11 mouse cellular contexts compared by ENCODE assay signal in genomic region chr4:45578554-45579370, GRCm38 (mm10). TPM values are rescaled to one million over a fixed set of nuclear protein-coding genes. Genes with fewer than 3 reads are reported as not detected.
DNase-seq lines count a peak whose midpoint lies in the region; ATAC-seq lines count a peak whose summit lies in the region.
"Had no signal": no experiment of that assay in that cellular context is flagged by ENCODE, and none has a peak within 500 bp of the region (broad histone marks: within the 10 kb centered on the region; RNA-seq: fewer than 3 reads in every experiment).

No protein-coding gene starts in this region.

- WGBS in hindbrain, embryonic 11.5 days: 22% methylated on average over 22 of the region's 22 CpGs
- 18% methylated on average over 20 of the region's 22 CpGs for WGBS in hindbrain, embryonic 14.5 days
- 16% methylated on average over 22 of the region's 22 CpGs for WGBS in embryonic facial prominence, embryonic 10.5 days
- 16% methylated on average over 22 of the region's 22 CpGs for WGBS in midbrain, embryonic 13.5 days

- H3K36me3 ChIP-seq in hindbrain, embryonic 11.5 days (ENCODE audit: control insufficient read depth, insufficient read depth, low read length): no peaks in the 10 kb centered on the region
- no peaks in the 10 kb centered on the region for H3K36me3 ChIP-seq in hindbrain, embryonic 14.5 days (replicated peaks; ENCODE audit: control insufficient read depth, insufficient read depth)
- no peaks in the 10 kb centered on the region for H3K36me3 ChIP-seq in embryonic facial prominence, embryonic 10.5 days (replicated peaks)
- H3K36me3 ChIP-seq in midbrain, embryonic 13.5 days: no peaks in the 10 kb centered on the region
- H3K36me3 ChIP-seq: hindbrain, embryonic 15.5 days had no signal

- ATAC-seq in hindbrain, embryonic 11.5 days (ENCODE audit: low FRiP score): no peak
- ATAC-seq in hindbrain, embryonic 14.5 days (ENCODE audit: low FRiP score): no peak
- peak; percentile 31; the same call in 1 of the 2 replicates for ATAC-seq in midbrain, embryonic 13.5 days

- DNase-seq in hindbrain, embryonic 11.5 days (ENCODE audit: low spot score): peak; percentile 41
- no peak for DNase-seq in hindbrain, embryonic 14.5 days (ENCODE audit: low spot score)
- DNase-seq in embryonic facial prominence, embryonic 10.5 days (ENCODE audit: low spot score): peak; percentile 71
- DNase-seq in kidney, postnatal 14 days: peak; percentile 68
- no peak for DNase-seq in thymus, postnatal 10 days (ENCODE audit: low spot score in 2 of 2)
- no peak for DNase-seq in natural killer cell, adult 2 months (ENCODE audit: low spot score in 2 of 2)
- no peak for DNase-seq in ovary, postnatal 14 days (ENCODE audit: low spot score)
- DNase-seq: adrenal gland, adult 2 months; gastrocnemius, postnatal 10 days had no signal

- no peak overlapping the region for H3K9ac ChIP-seq in hindbrain, embryonic 11.5 days (ENCODE audit: low read depth, low read length)
- H3K9ac ChIP-seq in hindbrain, embryonic 14.5 days: no peak overlapping the region
- H3K9ac ChIP-seq in midbrain, embryonic 13.5 days (replicated peaks): no peak overlapping the region
- H3K9ac ChIP-seq: hindbrain, embryonic 15.5 days had no signal

- no peak overlapping the region for H3K4me2 ChIP-seq in hindbrain, embryonic 11.5 days (replicated peaks; ENCODE audit: low read depth, low read length)
- H3K4me2 ChIP-seq in hindbrain, embryonic 14.5 days (replicated peaks): no peak overlapping the region
- no peak overlapping the region for H3K4me2 ChIP-seq in midbrain, embryonic 13.5 days (replicated peaks)
- H3K4me2 ChIP-seq: hindbrain, embryonic 15.5 days had no signal

- H3K9me3 ChIP-seq in hindbrain, embryonic 11.5 days (ENCODE audit: control insufficient read depth, low read length): no peaks in the 10 kb centered on the region
- no peaks in the 10 kb centered on the region for H3K9me3 ChIP-seq in hindbrain, embryonic 14.5 days (ENCODE audit: control insufficient read depth, low read length)
- no peaks in the 10 kb centered on the region for H3K9me3 ChIP-seq in embryonic facial prominence, embryonic 10.5 days
- H3K9me3 ChIP-seq in midbrain, embryonic 13.5 days: no peaks in the 10 kb centered on the region
- H3K9me3 ChIP-seq: hindbrain, embryonic 15.5 days had no signal

- no peaks in the 10 kb centered on the region for H3K27me3 ChIP-seq in hindbrain, embryonic 11.5 days (ENCODE audit: control insufficient read depth, insufficient read depth, low read length)
- H3K27me3 ChIP-seq in hindbrain, embryonic 14.5 days (ENCODE audit: control insufficient read depth, insufficient read depth, low read length): no peaks in the 10 kb centered on the region
- peaks cover 22% of the 10 kb centered on the region for H3K27me3 ChIP-seq in embryonic facial prominence, embryonic 10.5 days (replicated peaks; ENCODE audit: low read depth, poor library complexity, severe bottlenecking)
- 0 out of 2 replicates have a peak, but pooled peaks cover 5% of the 10 kb centered on the region for H3K27me3 ChIP-seq in midbrain, embryonic 13.5 days
- H3K27me3 ChIP-seq: hindbrain, embryonic 15.5 days had no signal

- no peak overlapping the region for H3K27ac ChIP-seq in hindbrain, embryonic 11.5 days (ENCODE audit: low read depth, low read length)
- H3K27ac ChIP-seq in hindbrain, embryonic 14.5 days: no peak overlapping the region
- peak overlapping the region; percentile 57 for H3K27ac ChIP-seq in embryonic facial prominence, embryonic 10.5 days (replicated peaks)
- 0 out of 2 replicates have a peak overlapping the region, but pooled peaks have one; percentile 4 for H3K27ac ChIP-seq in midbrain, embryonic 13.5 days
- H3K27ac ChIP-seq: hindbrain, embryonic 15.5 days had no signal

- H3K4me1 ChIP-seq in hindbrain, embryonic 11.5 days (replicated peaks; ENCODE audit: control insufficient read depth, insufficient read depth, low read length): peaks cover 3% of the 10 kb centered on the region; the same call in 1 of the 2 replicates
- H3K4me1 ChIP-seq in hindbrain, embryonic 14.5 days (replicated peaks; ENCODE audit: control insufficient read depth, insufficient read depth, low read length): 0 out of 2 replicates have a peak, but pooled peaks cover 7% of the 10 kb centered on the region
- H3K4me1 ChIP-seq in embryonic facial prominence, embryonic 10.5 days: peaks cover 53% of the 10 kb centered on the region
- H3K4me1 ChIP-seq in midbrain, embryonic 13.5 days (replicated peaks): peaks cover 29% of the 10 kb centered on the region

- H3K4me3 ChIP-seq in hindbrain, embryonic 11.5 days (ENCODE audit: low read depth, low read length): no peak overlapping the region
- H3K4me3 ChIP-seq in hindbrain, embryonic 14.5 days (replicated peaks; ENCODE audit: low read length): no peak overlapping the region
- H3K4me3 ChIP-seq in embryonic facial prominence, embryonic 10.5 days: 0 out of 2 replicates have a peak overlapping the region, but pooled peaks have one; percentile 8
- no peak overlapping the region for H3K4me3 ChIP-seq in midbrain, embryonic 13.5 days (replicated peaks)
- H3K4me3 ChIP-seq: hindbrain, embryonic 15.5 days had no signal

RNA-seq across cellular contexts. Expression of gene Shb, which starts 46.5 kb away (rescaled TPM):
- polyA plus RNA-seq in hindbrain, embryonic 11.5 days (2014; fragmentation: Nextera tagmentation; extraction: Ambion mirVana): 4.2 and 6.2 TPM in 2 replicates
- 8.7 and 9.9 TPM in 2 replicates for polyA plus RNA-seq in hindbrain, embryonic 14.5 days (2014; fragmentation: Nextera tagmentation; extraction: Ambion mirVana)
- polyA plus RNA-seq in embryonic facial prominence, embryonic 10.5 days (2016; fragmentation: Nextera tagmentation; extraction: Ambion mirVana): 3.9 and 4.9 TPM in 2 replicates
- 2.7 and 3.6 TPM in 2 replicates for polyA plus RNA-seq in midbrain, embryonic 13.5 days (2015; fragmentation: Nextera tagmentation; extraction: Ambion mirVana)

Comparison
In these comparisons a context has a peak if more than half of its experiments do, and no peak if none do; other contexts are left out.
1. DNase-seq: peak in hindbrain, embryonic 11.5 days (single experiment), embryonic facial prominence, embryonic 10.5 days (single experiment) and kidney, postnatal 14 days (single experiment); none in hindbrain, embryonic 14.5 days (single experiment), thymus, postnatal 10 days (0 of 2), natural killer cell, adult 2 months (0 of 2) and ovary, postnatal 14 days (single experiment).
2. H3K27ac ChIP-seq: peak in embryonic facial prominence, embryonic 10.5 days (single experiment) and midbrain, embryonic 13.5 days (single experiment); none in hindbrain, embryonic 11.5 days (single experiment) and hindbrain, embryonic 14.5 days (single experiment).